Mouse (Mus musculus): Measurements from ENCODE around the gene Cela3a. TPM values are rescaled to one million over a fixed set of nuclear protein-coding genes. Genes with fewer than 3 reads are reported as not detected.

Gene Cela3a
- not detected in 2 replicates for polyA plus RNA-seq (2015; fragmentation: Nextera tagmentation; extraction: Ambion mirVana)

DNA sequence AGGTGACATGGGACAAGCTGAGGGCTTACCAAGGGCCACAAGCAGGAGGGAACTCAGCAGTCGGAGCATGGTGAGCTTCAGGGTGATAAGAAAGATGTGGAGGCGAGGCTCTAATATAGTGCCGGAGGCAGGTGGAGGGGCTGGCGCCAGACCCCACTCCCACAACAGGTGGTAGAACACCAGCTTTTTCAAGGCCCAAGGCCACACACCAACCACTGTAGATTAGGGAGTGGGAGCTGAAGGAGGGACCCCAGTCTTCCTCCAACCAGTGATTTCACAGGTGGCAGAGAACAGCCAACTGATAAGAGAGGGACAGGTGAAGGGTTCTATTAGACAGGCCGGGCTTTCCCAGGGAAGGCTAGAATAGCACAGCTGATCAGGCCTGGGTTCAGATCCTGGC is at the start of gene Cela3a:
Cela3a (minus strand) TSS at position 101 of the 400 bp plus-strand sequence.
- Histone ChIP-seq H3K27ac (ENCODE audit: low read length) (no peak within 1 kb of the TSS), H3K4me1 (ENCODE audit: control insufficient read depth, insufficient read depth, low read length) (no peaks in the 10 kb centered on the region), H3K36me3 (ENCODE audit: control insufficient read depth, insufficient read depth, low read length) (no peaks in the 10 kb centered on the region), H3K27me3 (ENCODE audit: control insufficient read depth, insufficient read depth, low read depth, low read length) (no peaks in the 10 kb centered on the region), H3K4me3 (ENCODE audit: low read depth, low read length) (no peak within 1 kb of the TSS), H3K9ac (ENCODE audit: low read depth, low read length) (no peak within 1 kb of the TSS), H3K4me2 (ENCODE audit: low read length) (no peak within 1 kb of the TSS), H3K9me3 (replicated peaks; ENCODE audit: control insufficient read depth, low read length, poor library complexity, severe bottlenecking) (no peaks in the 10 kb centered on the region)
- 97% methylated on average over 5 of the region's 5 CpGs for WGBS
- ATAC-seq, result no peak

DNA sequence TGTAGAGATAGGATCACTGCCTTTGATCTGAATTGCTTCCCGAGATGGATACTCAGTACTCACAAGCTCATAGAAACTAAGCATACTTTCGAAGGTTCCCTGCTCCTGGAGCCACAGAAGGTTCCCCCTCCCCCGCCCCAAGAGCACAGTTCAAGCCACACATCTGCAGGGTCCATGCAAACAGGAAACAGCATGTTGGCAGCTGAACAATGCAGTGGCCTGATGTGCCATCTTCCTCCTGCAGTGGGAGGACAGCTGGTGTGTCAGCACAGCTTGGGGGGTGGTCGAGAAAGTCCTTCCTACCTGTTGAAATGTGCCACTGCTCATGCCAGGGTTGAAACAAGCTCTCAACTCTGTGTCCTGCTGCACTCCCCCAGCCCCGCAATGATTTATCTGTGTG is 49.3 kb upstream of the Cela3a start:
- H3K9me3 ChIP-seq (replicated peaks; ENCODE audit: control insufficient read depth, low read length, poor library complexity, severe bottlenecking), result no peaks in the 10 kb centered on the region
- no peaks in the 10 kb centered on the region for H3K27me3 ChIP-seq (ENCODE audit: control insufficient read depth, insufficient read depth, low read depth, low read length)
- H3K9ac ChIP-seq (ENCODE audit: low read depth, low read length), result no peak overlapping the region
- H3K36me3 ChIP-seq (ENCODE audit: control insufficient read depth, insufficient read depth, low read length), result no peaks in the 10 kb centered on the region
- H3K4me3 ChIP-seq (ENCODE audit: low read depth, low read length), result no peak overlapping the region
- no peaks in the 10 kb centered on the region for H3K4me1 ChIP-seq (ENCODE audit: control insufficient read depth, insufficient read depth, low read length)
- 73% methylated on average over 5 of the region's 5 CpGs for WGBS
- no peak for ATAC-seq
- H3K4me2 ChIP-seq (ENCODE audit: low read length), result no peak overlapping the region
- no peak overlapping the region for H3K27ac ChIP-seq (ENCODE audit: low read length)

DNA sequence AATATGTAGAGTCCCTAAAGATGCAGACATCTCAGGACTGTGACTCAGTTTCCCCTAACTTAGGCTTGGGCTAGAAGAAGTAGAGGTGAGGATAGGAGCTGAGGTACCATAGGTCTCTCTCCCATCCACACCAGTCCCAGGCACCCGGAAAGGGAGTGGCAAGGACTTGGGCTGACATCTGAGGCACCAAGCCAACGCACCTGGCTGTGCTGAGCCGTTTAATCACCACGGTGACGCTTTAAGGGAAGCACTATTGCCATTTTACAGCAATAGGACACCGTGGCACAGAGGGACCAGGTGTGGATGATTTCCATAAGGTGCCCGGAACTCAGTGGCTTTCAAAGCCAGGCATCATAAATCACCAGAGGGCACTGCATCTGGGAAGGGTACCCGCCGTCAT is 48.7 kb upstream of the Cela3a start:
- Histone ChIP-seq H3K27ac (ENCODE audit: low read length) (no peak overlapping the region), H3K27me3 (ENCODE audit: control insufficient read depth, insufficient read depth, low read depth, low read length) (no peaks in the 10 kb centered on the region), H3K36me3 (ENCODE audit: control insufficient read depth, insufficient read depth, low read length) (no peaks in the 10 kb centered on the region), H3K9ac (ENCODE audit: low read depth, low read length) (no peak overlapping the region), H3K4me1 (ENCODE audit: control insufficient read depth, insufficient read depth, low read length) (no peaks in the 10 kb centered on the region), H3K9me3 (replicated peaks; ENCODE audit: control insufficient read depth, low read length, poor library complexity, severe bottlenecking) (no peaks in the 10 kb centered on the region), H3K4me2 (ENCODE audit: low read length) (no peak overlapping the region), H3K4me3 (ENCODE audit: low read depth, low read length) (no peak overlapping the region)
- 86% methylated on average over 9 of the region's 9 CpGs for WGBS
- ATAC-seq, result no peak

DNA sequence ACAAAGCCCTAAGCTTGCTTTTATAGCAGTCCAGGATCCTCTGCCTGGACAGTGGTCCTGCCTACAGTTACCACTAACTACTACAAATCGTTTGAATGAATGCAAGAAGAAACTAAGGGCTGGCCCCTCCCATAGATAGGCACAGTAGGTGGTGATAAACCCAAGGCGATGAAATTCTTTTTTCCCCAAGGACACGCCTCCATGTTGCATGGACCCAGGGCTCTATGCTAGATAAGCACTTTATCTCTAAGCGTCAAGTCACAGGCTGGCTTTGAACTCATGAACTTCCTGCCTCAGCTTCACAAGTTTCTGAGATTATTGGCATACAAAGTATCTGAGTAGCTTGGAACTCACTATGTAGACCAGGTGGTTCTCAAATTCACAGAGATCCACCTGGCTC is 47.7 kb upstream of the Cela3a start:
- Histone ChIP-seq H3K27me3 (ENCODE audit: control insufficient read depth, insufficient read depth, low read depth, low read length) (no peaks in the 10 kb centered on the region), H3K27ac (ENCODE audit: low read length) (no peak overlapping the region), H3K9ac (ENCODE audit: low read depth, low read length) (no peak overlapping the region), H3K9me3 (replicated peaks; ENCODE audit: control insufficient read depth, low read length, poor library complexity, severe bottlenecking) (no peaks in the 10 kb centered on the region), H3K4me1 (ENCODE audit: control insufficient read depth, insufficient read depth, low read length) (no peaks in the 10 kb centered on the region), H3K4me3 (ENCODE audit: low read depth, low read length) (no peak overlapping the region), H3K36me3 (ENCODE audit: control insufficient read depth, insufficient read depth, low read length) (no peaks in the 10 kb centered on the region), H3K4me2 (ENCODE audit: low read length) (no peak overlapping the region)
- 74% methylated on average over 4 of the region's 4 CpGs for WGBS
- ATAC-seq, result no peak

- no peaks in the 10 kb centered on the region for H3K27me3 ChIP-seq (ENCODE audit: control insufficient read depth, insufficient read depth, low read depth, low read length)
- H3K9ac ChIP-seq (ENCODE audit: low read depth, low read length), result no peak overlapping the region
- no peak overlapping the region for H3K27ac ChIP-seq (ENCODE audit: low read length)
- H3K9me3 ChIP-seq (replicated peaks; ENCODE audit: control insufficient read depth, low read length, poor library complexity, severe bottlenecking), result no peaks in the 10 kb centered on the region
- WGBS, result 85% methylated on average over 12 of the region's 12 CpGs
- ATAC-seq, result no peak
- H3K4me3 ChIP-seq (ENCODE audit: low read depth, low read length), result no peak overlapping the region
- no peaks in the 10 kb centered on the region for H3K4me1 ChIP-seq (ENCODE audit: control insufficient read depth, insufficient read depth, low read length)
- no peak overlapping the region for H3K4me2 ChIP-seq (ENCODE audit: low read length)
- H3K36me3 ChIP-seq (ENCODE audit: control insufficient read depth, insufficient read depth, low read length), result no peaks in the 10 kb centered on the region
Measured at GRCm38 (mm10) chr4:137456581-137456980, 47.0 kb upstream of the Cela3a start.

- 89% methylated on average over 14 of the region's 14 CpGs for WGBS
- Histone ChIP-seq H3K4me1 (ENCODE audit: control insufficient read depth, insufficient read depth, low read length) (no peaks in the 10 kb centered on the region), H3K9ac (ENCODE audit: low read depth, low read length) (no peak overlapping the region), H3K27ac (ENCODE audit: low read length) (no peak overlapping the region), H3K27me3 (ENCODE audit: control insufficient read depth, insufficient read depth, low read depth, low read length) (no peaks in the 10 kb centered on the region), H3K4me3 (ENCODE audit: low read depth, low read length) (no peak overlapping the region), H3K36me3 (ENCODE audit: control insufficient read depth, insufficient read depth, low read length) (no peaks in the 10 kb centered on the region), H3K4me2 (ENCODE audit: low read length) (no peak overlapping the region), H3K9me3 (replicated peaks; ENCODE audit: control insufficient read depth, low read length, poor library complexity, severe bottlenecking) (no peaks in the 10 kb centered on the region)
- ATAC-seq, result no peak
Measured at GRCm38 (mm10) chr4:137454582-137454981, 45.0 kb upstream of the Cela3a start.

DNA sequence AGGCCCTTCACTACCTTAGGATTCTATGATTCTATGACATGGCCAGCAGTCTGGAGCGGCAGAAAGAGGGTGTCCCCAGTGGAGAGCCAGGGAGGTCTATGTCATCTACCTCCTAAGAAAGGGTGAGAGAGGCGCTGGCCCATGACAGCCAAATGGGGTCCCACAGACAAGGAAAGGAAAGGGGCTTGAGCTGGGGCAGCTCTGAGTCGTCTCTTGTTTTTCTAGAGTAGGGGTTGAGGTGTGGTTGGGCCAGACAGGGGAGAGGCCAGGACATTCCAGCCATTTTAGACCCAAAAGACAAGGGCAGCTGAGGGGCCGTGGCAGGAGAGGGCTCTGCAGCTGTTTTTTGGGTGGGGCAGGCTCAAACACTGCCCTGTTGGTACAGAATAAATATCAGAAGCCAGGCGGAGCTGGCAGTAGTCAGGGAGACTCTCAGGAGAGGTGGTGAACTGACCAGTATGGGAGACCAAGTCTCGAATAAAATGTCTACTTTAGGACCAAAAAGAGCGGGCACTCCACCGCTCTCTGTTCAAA is 43.7 kb upstream of the Cela3a start, which contains the start of gene 1700013G24Rik:
1700013G24Rik (plus strand) TSS at position 51 of the 534 bp plus-strand sequence.
- Histone ChIP-seq H3K9ac (ENCODE audit: low read depth, low read length) (no peak within 1 kb of the TSS), H3K27ac (ENCODE audit: low read length) (no peak within 1 kb of the TSS), H3K27me3 (ENCODE audit: control insufficient read depth, insufficient read depth, low read depth, low read length) (no peaks in the 10 kb centered on the region), H3K4me1 (ENCODE audit: control insufficient read depth, insufficient read depth, low read length) (no peaks in the 10 kb centered on the region), H3K4me2 (ENCODE audit: low read length) (no peak within 1 kb of the TSS), H3K9me3 (replicated peaks; ENCODE audit: control insufficient read depth, low read length, poor library complexity, severe bottlenecking) (no peaks in the 10 kb centered on the region), H3K4me3 (ENCODE audit: low read depth, low read length) (no peak within 1 kb of the TSS), H3K36me3 (ENCODE audit: control insufficient read depth, insufficient read depth, low read length) (no peaks in the 10 kb centered on the region)
- WGBS, result 80% methylated on average over 8 of the region's 8 CpGs
- no peak for ATAC-seq

- WGBS, result 98% methylated on average over 5 of the region's 6 CpGs
- no peaks in the 10 kb centered on the region for H3K27me3 ChIP-seq (ENCODE audit: control insufficient read depth, insufficient read depth, low read depth, low read length)
- no peaks in the 10 kb centered on the region for H3K9me3 ChIP-seq (replicated peaks; ENCODE audit: control insufficient read depth, low read length, poor library complexity, severe bottlenecking)
- no peaks in the 10 kb centered on the region for H3K4me1 ChIP-seq (ENCODE audit: control insufficient read depth, insufficient read depth, low read length)
- H3K4me2 ChIP-seq (ENCODE audit: low read length), result no peak overlapping the region
- H3K4me3 ChIP-seq (ENCODE audit: low read depth, low read length), result no peak overlapping the region
- no peak for ATAC-seq
- no peak overlapping the region for H3K27ac ChIP-seq (ENCODE audit: low read length)
- H3K9ac ChIP-seq (ENCODE audit: low read depth, low read length), result no peak overlapping the region
- no peaks in the 10 kb centered on the region for H3K36me3 ChIP-seq (ENCODE audit: control insufficient read depth, insufficient read depth, low read length)
Measured at GRCm38 (mm10) chr4:137452190-137452589, 42.6 kb upstream of the Cela3a start.

DNA sequence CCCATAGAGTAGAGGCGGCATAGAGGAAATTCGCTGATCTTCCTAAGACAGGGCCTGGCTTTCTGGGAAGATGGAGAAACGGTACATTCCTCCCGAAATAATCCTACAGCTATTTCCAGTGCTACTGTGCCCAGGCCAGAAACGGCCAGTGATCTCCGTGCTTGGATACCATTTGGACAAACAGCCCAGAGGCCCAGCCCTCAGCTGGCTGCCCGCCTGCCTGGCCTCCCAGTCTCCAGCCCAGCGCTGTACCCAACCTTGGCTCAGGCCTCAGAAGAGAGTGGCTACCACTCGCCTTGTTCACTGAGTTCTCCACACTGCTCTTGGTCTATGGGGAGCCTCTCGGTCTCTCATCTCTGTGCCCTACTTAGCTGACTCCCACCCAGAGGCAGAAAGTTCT is 40.1 kb upstream of the Cela3a start:
- Histone ChIP-seq H3K27ac (ENCODE audit: low read length) (no peak overlapping the region), H3K4me3 (ENCODE audit: low read depth, low read length) (no peak overlapping the region), H3K36me3 (ENCODE audit: control insufficient read depth, insufficient read depth, low read length) (no peaks in the 10 kb centered on the region), H3K27me3 (ENCODE audit: control insufficient read depth, insufficient read depth, low read depth, low read length) (no peaks in the 10 kb centered on the region), H3K9me3 (replicated peaks; ENCODE audit: control insufficient read depth, low read length, poor library complexity, severe bottlenecking) (no peaks in the 10 kb centered on the region), H3K9ac (ENCODE audit: low read depth, low read length) (no peak overlapping the region), H3K4me2 (ENCODE audit: low read length) (no peak overlapping the region), H3K4me1 (ENCODE audit: control insufficient read depth, insufficient read depth, low read length) (no peaks in the 10 kb centered on the region)
- WGBS, result 88% methylated on average over 10 of the region's 10 CpGs
- no peak for ATAC-seq

Measured in midbrain, embryonic 16.5 days (tissue).